Mouse (Mus musculus) kidney, adult 2 months (tissue): ENCODE data around the gene Ttc5.

Experiments
- CTCF ChIP-seq: fragments of 200-500 bp; conservative IDR thresholded peaks from 2 replicates; pipeline ENCODE4 v1.5.1; 2011; ENCODE audit warnings: low read depth, mild to moderate bottlenecking, control low read depth, low read length, moderate library complexity, mixed read lengths; ENCODE audit not compliant: insufficient read depth, insufficient read length
- POLR2A ChIP-seq: fragments of 200-500 bp; IDR thresholded peaks from one replicate; pipeline ENCODE4 v1.6.1; 2011; ENCODE audit warnings: low read depth, low read length, control low read depth

DNA sequence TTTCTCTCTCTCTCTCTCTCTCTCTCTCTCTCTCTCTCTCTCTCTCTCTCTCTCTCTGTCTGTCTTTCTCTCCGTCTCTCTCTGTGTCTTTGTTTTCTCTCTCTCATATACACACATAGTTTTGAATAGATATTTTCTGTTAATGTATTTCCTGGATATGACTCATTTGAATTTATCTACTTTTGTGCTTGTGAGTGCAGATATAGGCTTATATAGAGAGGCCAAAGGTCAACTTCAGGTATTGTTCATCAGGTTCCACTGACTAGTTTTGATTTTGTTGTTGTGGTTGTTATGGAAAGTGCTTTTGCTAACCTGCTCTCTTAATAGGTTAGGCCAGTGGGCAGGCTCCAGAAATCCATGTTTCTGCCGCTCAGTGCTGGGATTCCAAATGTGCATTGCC, 27.7 kb upstream of the Ttc5 start:
- TF ChIP-seq CTCF (no peak), POLR2A (no peak)
